Mouse (Mus musculus): ENCODE results near the gene Tiam2. TPM values are rescaled to one million over a fixed set of nuclear protein-coding genes. Genes with fewer than 3 reads are reported as not detected.

Gene Tiam2
- polyA plus RNA-seq (2016; fragmentation: Nextera tagmentation; extraction: Ambion mirVana) = 10.6 and 12.0 TPM in 2 replicates

- Histone ChIP-seq H3K4me3 (peak within 1 kb of the TSS; percentile 52), H3K9ac (peak within 1 kb of the TSS; percentile 64), H3K9me3 (replicated peaks) (no peaks in the 10 kb centered on the region), H3K4me1 (peaks cover 16% of the 10 kb centered on the region), H3K4me2 (replicated peaks) (peak within 1 kb of the TSS; percentile 79), H3K27me3 (peaks cover 38% of the 10 kb centered on the region), H3K27ac (no peak within 1 kb of the TSS), H3K36me3 (no peaks in the 10 kb centered on the region)
- 1% methylated on average over 46 of the region's 55 CpGs for WGBS
- ATAC-seq (ENCODE audit: low FRiP score) = peak; percentile 81
Observed at GRCm38 (mm10) chr17:3326148-3326902, at the start of gene Tiam2. Gene Tiam2, plus strand, starts transcription at chr17:3326573.

GRCm38 (mm10) chr17:3280321-3280720 is 46.1 kb upstream of the Tiam2 start:
- WGBS = 61% methylated on average over 2 of the region's 2 CpGs
- Histone ChIP-seq H3K27me3 (no peaks in the 10 kb centered on the region), H3K4me1 (peaks cover 28% of the 10 kb centered on the region), H3K27ac (no peak overlapping the region), H3K9ac (no peak overlapping the region), H3K9me3 (replicated peaks) (no peaks in the 10 kb centered on the region), H3K36me3 (no peaks in the 10 kb centered on the region), H3K4me2 (replicated peaks) (no peak overlapping the region), H3K4me3 (no peak overlapping the region)
- no peak for ATAC-seq (ENCODE audit: low FRiP score)

DNA sequence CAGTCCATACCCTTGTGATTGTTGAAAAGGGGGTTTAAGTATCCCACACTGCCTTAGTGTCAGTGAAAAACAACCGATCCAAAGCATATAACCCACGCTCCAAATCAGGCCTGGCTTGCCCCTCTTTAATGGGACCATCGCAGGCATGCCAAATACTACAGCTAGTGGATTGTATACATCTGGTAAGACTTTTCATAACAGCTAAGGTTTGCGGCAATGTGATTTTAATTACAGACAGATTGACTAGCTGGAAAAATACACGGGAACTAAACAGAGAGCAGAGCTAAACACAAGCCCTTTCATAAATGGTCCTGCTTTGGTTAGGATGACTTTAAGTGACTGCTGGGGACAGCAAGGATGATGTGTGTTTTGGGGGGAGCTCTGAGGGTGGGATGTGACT is 44.4 kb upstream of the Tiam2 start:
- peaks cover 22% of the 10 kb centered on the region; the same call in 1 of the 2 replicates for H3K4me1 ChIP-seq
- peak overlapping the region; percentile 53; the same call in 1 of the 2 replicates for H3K27ac ChIP-seq
- ATAC-seq (ENCODE audit: low FRiP score) = no peak
- H3K4me2 ChIP-seq (replicated peaks) = no peak overlapping the region
- no peaks in the 10 kb centered on the region for H3K27me3 ChIP-seq
- 70% methylated on average over 5 of the region's 5 CpGs for WGBS
- H3K9ac ChIP-seq = no peak overlapping the region
- H3K36me3 ChIP-seq = no peaks in the 10 kb centered on the region
- no peaks in the 10 kb centered on the region for H3K9me3 ChIP-seq (replicated peaks)
- no peak overlapping the region for H3K4me3 ChIP-seq

- H3K4me2 ChIP-seq (replicated peaks) = no peak overlapping the region
- no peaks in the 10 kb centered on the region for H3K27me3 ChIP-seq
- no peaks in the 10 kb centered on the region for H3K36me3 ChIP-seq
- peak overlapping the region; percentile 79 for H3K27ac ChIP-seq
- H3K4me3 ChIP-seq = no peak overlapping the region
- peaks cover 22% of the 10 kb centered on the region; the same call in 1 of the 2 replicates for H3K4me1 ChIP-seq
- H3K9ac ChIP-seq = no peak overlapping the region
- H3K9me3 ChIP-seq (replicated peaks) = no peaks in the 10 kb centered on the region
- 35% methylated on average over 8 of the region's 8 CpGs for WGBS
- peak; percentile 54 for ATAC-seq (ENCODE audit: low FRiP score)
Observed at GRCm38 (mm10) chr17:3285030-3285671, 41.2 kb upstream of the Tiam2 start.

- no peak overlapping the region for H3K9ac ChIP-seq
- no peaks in the 10 kb centered on the region for H3K27me3 ChIP-seq
- no peaks in the 10 kb centered on the region for H3K36me3 ChIP-seq
- WGBS = 69% methylated on average over 8 of the region's 8 CpGs
- no peak for ATAC-seq (ENCODE audit: low FRiP score)
- H3K4me1 ChIP-seq = peaks cover 16% of the 10 kb centered on the region; the same call in 1 of the 2 replicates
- H3K9me3 ChIP-seq (replicated peaks) = no peaks in the 10 kb centered on the region
- H3K4me3 ChIP-seq = no peak overlapping the region
- H3K27ac ChIP-seq = peak overlapping the region; percentile 79
- H3K4me2 ChIP-seq (replicated peaks) = no peak overlapping the region
Observed at GRCm38 (mm10) chr17:3286123-3286825, 40.1 kb upstream of the Tiam2 start.

DNA sequence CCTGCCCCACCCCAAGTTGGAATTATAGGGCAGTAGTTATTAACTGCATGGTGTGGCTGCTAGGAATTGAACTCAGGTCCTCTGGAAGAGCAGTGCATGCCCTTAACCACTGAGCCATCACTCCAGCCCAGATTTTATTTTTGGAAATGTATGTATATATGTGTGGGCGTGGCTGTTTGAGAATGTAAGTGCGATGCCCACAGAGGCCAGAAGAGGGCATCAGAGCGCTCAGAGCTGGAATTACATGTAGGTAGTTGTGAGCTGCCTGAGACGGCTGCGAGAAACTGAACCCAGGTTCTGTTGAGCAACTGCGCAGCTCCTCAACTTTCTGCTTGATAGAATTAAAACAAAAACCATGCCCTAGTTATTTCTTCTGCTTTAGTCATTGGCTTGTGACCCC is 38.0 kb upstream of the Tiam2 start:
- no peak overlapping the region for H3K4me2 ChIP-seq (replicated peaks)
- H3K27me3 ChIP-seq = no peaks in the 10 kb centered on the region
- H3K9me3 ChIP-seq (replicated peaks) = no peaks in the 10 kb centered on the region
- no peak overlapping the region for H3K9ac ChIP-seq
- peaks cover 12% of the 10 kb centered on the region; the same call in 1 of the 2 replicates for H3K4me1 ChIP-seq
- ATAC-seq (ENCODE audit: low FRiP score) = no peak
- H3K36me3 ChIP-seq = 0 out of 2 replicates have a peak, but pooled peaks cover 4% of the 10 kb centered on the region
- 23% methylated on average over 6 of the region's 6 CpGs for WGBS
- no peak overlapping the region for H3K27ac ChIP-seq
- H3K4me3 ChIP-seq = no peak overlapping the region

DNA sequence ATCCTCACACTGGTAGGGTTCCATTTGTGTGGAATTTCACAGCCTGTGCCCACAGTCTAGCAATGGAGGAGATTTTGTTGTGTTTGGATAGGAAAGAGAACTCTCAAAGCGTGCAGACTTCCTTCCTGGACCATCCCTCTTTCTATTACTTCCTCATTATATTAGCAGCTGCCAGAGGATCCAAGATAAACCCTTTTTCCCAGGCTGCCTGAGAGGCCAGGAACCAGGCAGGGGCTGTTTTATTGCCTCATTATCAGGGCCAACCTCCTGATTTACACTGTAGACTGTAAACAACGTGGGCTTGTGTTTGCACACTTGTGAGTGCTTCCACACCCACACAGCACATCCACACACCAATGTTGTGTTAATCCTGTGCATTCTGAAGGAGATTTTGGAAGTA is 31.3 kb upstream of the Tiam2 start:
- Histone ChIP-seq H3K4me3 (no peak overlapping the region), H3K27me3 (no peaks in the 10 kb centered on the region), H3K9ac (no peak overlapping the region), H3K36me3 (peaks cover 17% of the 10 kb centered on the region; the same call in 1 of the 2 replicates), H3K4me1 (no peaks in the 10 kb centered on the region), H3K4me2 (replicated peaks) (no peak overlapping the region), H3K9me3 (replicated peaks) (no peaks in the 10 kb centered on the region), H3K27ac (no peak overlapping the region)
- WGBS = 75% methylated on average over 2 of the region's 2 CpGs
- ATAC-seq (ENCODE audit: low FRiP score) = no peak

DNA sequence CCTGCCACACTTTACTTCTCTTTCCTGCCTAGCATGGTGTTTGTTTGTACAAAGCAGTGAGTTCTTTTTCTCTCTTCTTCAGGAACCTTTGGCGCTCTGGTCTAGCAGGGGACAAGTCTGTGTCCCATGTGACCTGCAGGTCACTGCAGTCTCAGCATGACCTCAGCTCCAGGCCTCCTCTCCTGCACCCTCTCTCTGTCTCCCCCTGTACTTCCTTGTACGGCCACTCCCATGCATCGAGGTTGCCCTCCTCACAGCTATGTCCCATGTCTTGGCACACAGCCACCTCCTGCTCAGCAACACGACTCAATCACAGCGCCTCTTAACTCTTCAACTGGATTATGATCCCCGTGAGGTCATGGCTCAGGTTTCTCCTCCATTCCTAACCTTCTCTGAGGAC is 26.9 kb upstream of the Tiam2 start:
- H3K9me3 ChIP-seq (replicated peaks) = no peaks in the 10 kb centered on the region
- 0 out of 2 replicates have a peak, but pooled peaks cover 8% of the 10 kb centered on the region for H3K36me3 ChIP-seq
- no peak overlapping the region for H3K4me3 ChIP-seq
- no peak overlapping the region for H3K27ac ChIP-seq
- H3K9ac ChIP-seq = no peak overlapping the region
- H3K27me3 ChIP-seq = no peaks in the 10 kb centered on the region
- no peak for ATAC-seq (ENCODE audit: low FRiP score)
- 82% methylated on average over 6 of the region's 6 CpGs for WGBS
- no peak overlapping the region for H3K4me2 ChIP-seq (replicated peaks)
- H3K4me1 ChIP-seq = no peaks in the 10 kb centered on the region

- H3K4me2 ChIP-seq (replicated peaks) = no peak overlapping the region
- ATAC-seq (ENCODE audit: low FRiP score) = no peak
- H3K9me3 ChIP-seq (replicated peaks) = no peaks in the 10 kb centered on the region
- H3K9ac ChIP-seq = no peak overlapping the region
- H3K4me3 ChIP-seq = no peak overlapping the region
- WGBS = 49% methylated on average over 2 of the region's 2 CpGs
- no peak overlapping the region for H3K27ac ChIP-seq
- H3K27me3 ChIP-seq = no peaks in the 10 kb centered on the region
- H3K36me3 ChIP-seq = no peaks in the 10 kb centered on the region
- H3K4me1 ChIP-seq = no peaks in the 10 kb centered on the region
Observed at GRCm38 (mm10) chr17:3305926-3306325, 20.4 kb upstream of the Tiam2 start.

DNA sequence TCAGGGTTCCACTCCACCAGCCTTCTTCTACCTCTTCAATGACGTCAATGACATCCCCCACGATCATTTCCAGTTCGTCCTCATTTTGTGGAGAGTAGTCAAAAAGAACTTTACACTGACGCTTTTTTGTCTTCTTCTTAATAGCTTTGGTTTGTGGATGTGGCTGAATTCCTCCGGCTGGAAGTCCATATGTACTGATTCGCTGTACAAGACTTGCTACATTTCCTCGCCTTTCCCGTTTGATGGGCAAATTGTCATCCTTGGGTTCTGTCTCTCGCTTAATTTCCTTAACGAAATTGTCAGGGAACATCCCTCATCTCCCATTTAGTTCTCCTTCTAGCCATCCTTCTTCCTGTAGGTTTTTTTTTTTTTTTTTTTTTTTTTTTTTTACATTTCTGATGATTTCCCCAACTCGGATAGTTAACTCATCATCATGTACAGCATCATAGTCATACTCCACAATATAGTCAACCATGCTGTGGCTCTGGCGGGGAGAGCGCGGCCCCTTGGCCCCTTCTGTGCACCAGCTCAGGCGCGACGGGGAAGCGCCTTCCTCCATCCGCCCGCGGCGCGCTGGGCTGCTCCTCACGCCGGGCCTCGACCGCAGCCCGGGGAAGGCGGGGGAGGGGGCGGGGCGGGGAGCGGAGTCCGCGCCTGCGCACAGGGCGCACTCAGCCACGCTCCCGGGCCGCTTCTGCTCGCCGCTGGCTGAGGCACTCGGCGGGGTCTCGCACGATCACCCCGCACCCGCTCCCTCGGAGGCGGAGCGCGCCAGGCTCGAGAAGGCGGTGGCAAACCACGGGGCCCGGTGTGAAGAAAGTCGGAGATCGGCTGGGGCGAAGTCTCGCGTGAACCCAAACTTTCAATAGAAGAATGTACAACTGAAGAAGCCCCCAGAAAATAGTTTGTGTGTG is 12.4 kb upstream of the Tiam2 start:
- Histone ChIP-seq H3K4me1 (peaks cover 6% of the 10 kb centered on the region; the same call in 1 of the 2 replicates), H3K4me2 (replicated peaks) (peak overlapping the region; percentile 61), H3K9ac (peak overlapping the region; percentile 47; the same call in 1 of the 2 replicates), H3K4me3 (peak overlapping the region; percentile 31), H3K36me3 (no peaks in the 10 kb centered on the region), H3K27ac (no peak overlapping the region), H3K27me3 (no peaks in the 10 kb centered on the region; the same call in 1 of the 2 replicates), H3K9me3 (replicated peaks) (no peaks in the 10 kb centered on the region)
- peak; percentile 96 for ATAC-seq (ENCODE audit: low FRiP score)
- 6% methylated on average over 59 of the region's 60 CpGs for WGBS

DNA sequence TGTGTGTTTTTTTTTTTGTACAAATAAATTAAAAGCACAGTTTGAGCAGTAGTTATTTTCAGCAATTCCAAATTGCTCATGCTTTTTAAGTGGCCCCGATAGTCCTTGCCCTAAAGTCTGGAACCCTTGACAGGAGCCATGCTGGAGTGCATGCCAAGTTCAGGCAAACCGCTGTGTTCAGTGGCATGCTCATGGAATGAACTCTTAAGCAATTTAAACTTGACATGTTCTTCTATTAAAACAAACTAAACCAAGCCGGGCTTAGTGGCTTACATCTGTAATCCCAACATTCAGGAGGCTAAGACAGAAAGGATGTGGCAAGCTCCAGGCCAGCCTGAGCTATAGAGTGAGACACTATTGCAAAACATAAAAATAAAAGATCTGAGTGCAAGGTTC is 11.8 kb upstream of the Tiam2 start:
- no peak overlapping the region for H3K9ac ChIP-seq
- no peaks in the 10 kb centered on the region; the same call in 1 of the 2 replicates for H3K27me3 ChIP-seq
- H3K4me1 ChIP-seq = peaks cover 6% of the 10 kb centered on the region; the same call in 1 of the 2 replicates
- H3K27ac ChIP-seq = no peak overlapping the region
- H3K9me3 ChIP-seq (replicated peaks) = no peaks in the 10 kb centered on the region
- ATAC-seq (ENCODE audit: low FRiP score) = peak; percentile 24; the same call in 1 of the 2 replicates
- H3K36me3 ChIP-seq = no peaks in the 10 kb centered on the region
- peak overlapping the region; percentile 31 for H3K4me3 ChIP-seq
- WGBS = 37% methylated on average over 3 of the region's 3 CpGs
- peak overlapping the region; percentile 61 for H3K4me2 ChIP-seq (replicated peaks)
